22 mouse cellular contexts compared by ENCODE assay signal in the genomic region with DNA sequence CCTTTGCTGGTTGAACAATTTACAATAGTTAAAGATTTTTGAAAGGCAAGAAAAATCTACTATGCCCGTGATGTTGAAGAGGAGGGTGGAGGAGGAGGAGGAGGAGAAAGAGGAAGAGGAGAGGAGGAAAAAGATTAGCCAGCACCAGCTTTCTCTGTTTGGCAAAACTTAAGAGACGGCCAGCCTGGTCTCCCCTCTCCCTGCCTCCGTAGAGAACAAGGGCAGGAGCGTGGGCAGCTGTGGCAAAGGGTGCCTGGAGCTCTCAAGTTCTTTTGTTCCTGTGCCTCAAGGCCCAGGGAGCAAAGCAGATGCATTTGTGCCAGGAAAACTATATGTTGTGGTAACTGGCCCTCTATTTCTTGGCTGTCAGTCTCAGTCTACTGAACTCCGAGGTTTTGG.
DNase-seq lines count a peak whose midpoint lies in the region; ATAC-seq lines count a peak whose summit lies in the region.
"Had no signal": no experiment of that assay in that cellular context is flagged by ENCODE, and none has a peak within 500 bp of the region (broad histone marks: within the 10 kb centered on the region; RNA-seq: fewer than 3 reads in every experiment).

No protein-coding gene starts in this region.

- H3K27ac ChIP-seq in forebrain, embryonic 14.5 days (ENCODE audit: low read depth, low read length) = no peak overlapping the region
- no peak overlapping the region for H3K27ac ChIP-seq in forebrain, embryonic 11.5 days (ENCODE audit: low read depth, low read length)
- H3K27ac ChIP-seq in intestine, embryonic 14.5 days (ENCODE audit: low read depth) = no peak overlapping the region
- H3K27ac ChIP-seq in intestine, embryonic 15.5 days = no peak overlapping the region
- H3K27ac ChIP-seq in neural tube, embryonic 12.5 days = no peak overlapping the region
- H3K27ac ChIP-seq in neural tube, embryonic 15.5 days (replicated peaks) = no peak overlapping the region
- H3K27ac ChIP-seq: limb, embryonic 12.5 days; liver, embryonic 12.5 days; midbrain, embryonic 13.5 days had no signal

- no peaks in the 10 kb centered on the region for H3K27me3 ChIP-seq in forebrain, embryonic 14.5 days (replicated peaks; ENCODE audit: control insufficient read depth, insufficient read depth, low read length)
- no peaks in the 10 kb centered on the region for H3K27me3 ChIP-seq in forebrain, embryonic 11.5 days (ENCODE audit: control insufficient read depth, insufficient read depth, low read length)
- H3K27me3 ChIP-seq in intestine, embryonic 14.5 days (replicated peaks; ENCODE audit: control insufficient read depth, insufficient read depth, low read length) = no peaks in the 10 kb centered on the region
- H3K27me3 ChIP-seq in intestine, embryonic 15.5 days (replicated peaks) = no peaks in the 10 kb centered on the region
- no peaks in the 10 kb centered on the region for H3K27me3 ChIP-seq in neural tube, embryonic 12.5 days (replicated peaks)
- no peaks in the 10 kb centered on the region for H3K27me3 ChIP-seq in neural tube, embryonic 15.5 days (replicated peaks)
- H3K27me3 ChIP-seq: limb, embryonic 12.5 days; liver, embryonic 12.5 days; midbrain, embryonic 13.5 days had no signal

- no peak overlapping the region for H3K9ac ChIP-seq in forebrain, embryonic 14.5 days (ENCODE audit: low read length)
- no peak overlapping the region for H3K9ac ChIP-seq in forebrain, embryonic 11.5 days (ENCODE audit: low read length)
- no peak overlapping the region for H3K9ac ChIP-seq in intestine, embryonic 14.5 days (ENCODE audit: low read length)
- H3K9ac ChIP-seq in intestine, embryonic 15.5 days = no peak overlapping the region
- H3K9ac ChIP-seq in neural tube, embryonic 12.5 days = no peak overlapping the region
- no peak overlapping the region for H3K9ac ChIP-seq in neural tube, embryonic 15.5 days (replicated peaks)
- H3K9ac ChIP-seq: limb, embryonic 12.5 days; liver, embryonic 12.5 days; liver, postnatal 0 days; midbrain, embryonic 13.5 days had no signal

- no peak overlapping the region for H3K4me2 ChIP-seq in forebrain, embryonic 14.5 days (ENCODE audit: low read length)
- H3K4me2 ChIP-seq in forebrain, embryonic 11.5 days (ENCODE audit: low read depth, low read length, severe bottlenecking) = no peak overlapping the region
- no peak overlapping the region for H3K4me2 ChIP-seq in intestine, embryonic 14.5 days (ENCODE audit: low read length)
- H3K4me2 ChIP-seq in intestine, embryonic 15.5 days (replicated peaks) = no peak overlapping the region
- H3K4me2 ChIP-seq in neural tube, embryonic 12.5 days (replicated peaks) = no peak overlapping the region
- H3K4me2 ChIP-seq in neural tube, embryonic 15.5 days = no peak overlapping the region
- H3K4me2 ChIP-seq: limb, embryonic 12.5 days; liver, embryonic 12.5 days; midbrain, embryonic 13.5 days had no signal

- H3K4me1 ChIP-seq in forebrain, embryonic 14.5 days (ENCODE audit: control insufficient read depth, insufficient read depth, low read length) = peaks cover 11% of the 10 kb centered on the region
- H3K4me1 ChIP-seq in forebrain, embryonic 11.5 days (replicated peaks; ENCODE audit: control insufficient read depth, insufficient read depth, low read length) = no peaks in the 10 kb centered on the region
- H3K4me1 ChIP-seq in intestine, embryonic 14.5 days (replicated peaks; ENCODE audit: control insufficient read depth, insufficient read depth, low read length) = peaks cover 20% of the 10 kb centered on the region
- peaks cover 15% of the 10 kb centered on the region for H3K4me1 ChIP-seq in intestine, embryonic 15.5 days (replicated peaks)
- peaks cover 12% of the 10 kb centered on the region for H3K4me1 ChIP-seq in neural tube, embryonic 12.5 days
- peaks cover 10% of the 10 kb centered on the region for H3K4me1 ChIP-seq in neural tube, embryonic 15.5 days
- H3K4me1 ChIP-seq: liver, embryonic 12.5 days had no signal

- H3K4me3 ChIP-seq in forebrain, embryonic 14.5 days (ENCODE audit: low read depth, low read length) = no peak overlapping the region
- H3K4me3 ChIP-seq in forebrain, embryonic 11.5 days (ENCODE audit: low read depth, low read length) = no peak overlapping the region
- H3K4me3 ChIP-seq in intestine, embryonic 14.5 days (ENCODE audit: low read depth, low read length) = no peak overlapping the region
- H3K4me3 ChIP-seq in intestine, embryonic 15.5 days (replicated peaks) = no peak overlapping the region
- no peak overlapping the region for H3K4me3 ChIP-seq in neural tube, embryonic 12.5 days
- no peak overlapping the region for H3K4me3 ChIP-seq in neural tube, embryonic 15.5 days (replicated peaks)
- H3K4me3 ChIP-seq: limb, embryonic 12.5 days; liver, embryonic 12.5 days; megakaryocyte, embryonic 14.5 days; midbrain, embryonic 13.5 days had no signal

- H3K9me3 ChIP-seq in forebrain, embryonic 14.5 days (replicated peaks; ENCODE audit: control insufficient read depth, low read length) = no peaks in the 10 kb centered on the region
- no peaks in the 10 kb centered on the region for H3K9me3 ChIP-seq in forebrain, embryonic 11.5 days (ENCODE audit: control insufficient read depth, low read length)
- H3K9me3 ChIP-seq in intestine, embryonic 14.5 days (ENCODE audit: control insufficient read depth, low read length) = no peaks in the 10 kb centered on the region
- H3K9me3 ChIP-seq in intestine, embryonic 15.5 days = no peaks in the 10 kb centered on the region
- H3K9me3 ChIP-seq in neural tube, embryonic 12.5 days = no peaks in the 10 kb centered on the region
- no peaks in the 10 kb centered on the region for H3K9me3 ChIP-seq in neural tube, embryonic 15.5 days (replicated peaks)
- H3K9me3 ChIP-seq: limb, embryonic 12.5 days; liver, embryonic 12.5 days; megakaryocyte, embryonic 14.5 days; midbrain, embryonic 13.5 days had no signal

- ATAC-seq in forebrain, embryonic 14.5 days = peak; percentile 51
- ATAC-seq in forebrain, embryonic 11.5 days (replicated peaks; ENCODE audit: low FRiP score) = no peak
- ATAC-seq in intestine, embryonic 14.5 days (replicated peaks; ENCODE audit: low FRiP score, low TSS enrichment, low read depth) = no peak
- ATAC-seq in intestine, embryonic 15.5 days = no peak
- peak; percentile 63 for ATAC-seq in neural tube, embryonic 12.5 days (ENCODE audit: low FRiP score, low read depth)
- no peak for ATAC-seq in neural tube, embryonic 15.5 days (ENCODE audit: low FRiP score)
- no peak for ATAC-seq in megakaryocyte progenitor cell, adult 5-6 weeks (replicated peaks; ENCODE audit: poor library complexity)
- ATAC-seq: liver, embryonic 12.5 days; liver, postnatal 0 days; midbrain, embryonic 13.5 days had no signal

- 31% methylated on average over 5 of the region's 5 CpGs for WGBS in forebrain, embryonic 14.5 days
- WGBS in forebrain, embryonic 11.5 days = 79% methylated on average over 5 of the region's 5 CpGs
- 79% methylated on average over 5 of the region's 5 CpGs for WGBS in intestine, embryonic 14.5 days
- 81% methylated on average over 5 of the region's 5 CpGs for WGBS in intestine, embryonic 15.5 days
- WGBS in neural tube, embryonic 12.5 days = 36% methylated on average over 5 of the region's 5 CpGs
- 49% methylated on average over 5 of the region's 5 CpGs for WGBS in neural tube, embryonic 15.5 days

- DNase-seq in forebrain, embryonic 14.5 days (ENCODE audit: low spot score) = peak; percentile 46
- DNase-seq in forebrain, embryonic 11.5 days (ENCODE audit: low spot score) = no peak
- DNase-seq in intestine, embryonic 14.5 days (ENCODE audit: low spot score) = peak; percentile 42
- DNase-seq in retina, postnatal 1 day = no peak
- DNase-seq: cerebellum, postnatal 14 days; gastrocnemius, postnatal 10 days; heart, postnatal 14 days; kidney, adult 11 months; kidney, postnatal 36 days; liver, postnatal 0 days; lung, postnatal 36 days; right cerebral cortex, postnatal 4 days; thymus, adult 18-20 months; thymus, postnatal 25 days had no signal

- no peaks in the 10 kb centered on the region for H3K36me3 ChIP-seq in forebrain, embryonic 14.5 days (ENCODE audit: control insufficient read depth, insufficient read depth, low read length)
- H3K36me3 ChIP-seq in forebrain, embryonic 11.5 days (ENCODE audit: control insufficient read depth, insufficient read depth, low read length) = no peaks in the 10 kb centered on the region
- H3K36me3 ChIP-seq in intestine, embryonic 14.5 days (ENCODE audit: control insufficient read depth, insufficient read depth, low read length) = no peaks in the 10 kb centered on the region
- H3K36me3 ChIP-seq in intestine, embryonic 15.5 days = no peaks in the 10 kb centered on the region
- no peaks in the 10 kb centered on the region for H3K36me3 ChIP-seq in neural tube, embryonic 12.5 days
- no peaks in the 10 kb centered on the region for H3K36me3 ChIP-seq in neural tube, embryonic 15.5 days
- H3K36me3 ChIP-seq: limb, embryonic 12.5 days; liver, embryonic 12.5 days; midbrain, embryonic 13.5 days had no signal

Comparison
In these comparisons a context has a peak if more than half of its experiments do, and no peak if none do; other contexts are left out.
1. ATAC-seq: peak in forebrain, embryonic 14.5 days (single experiment) and neural tube, embryonic 12.5 days (single experiment); none in forebrain, embryonic 11.5 days (single experiment), intestine, embryonic 14.5 days (single experiment), intestine, embryonic 15.5 days (single experiment), neural tube, embryonic 15.5 days (single experiment) and megakaryocyte progenitor cell, adult 5-6 weeks (single experiment).
2. DNase-seq: peak in forebrain, embryonic 14.5 days (single experiment) and intestine, embryonic 14.5 days (single experiment); none in forebrain, embryonic 11.5 days (single experiment) and retina, postnatal 1 day (single experiment).